Mouse (Mus musculus): ENCODE results near the gene Nr4a1. TPM values are rescaled to one million over a fixed set of nuclear protein-coding genes. Genes with fewer than 3 reads are reported as not detected.

The Nr4a1 gene
- polyA plus RNA-seq, 1 experiment, result 136 TPM

- Histone ChIP-seq H3K4me1 (ENCODE audit: control insufficient read depth, insufficient read depth, insufficient read length, low read length) (peaks cover 14% of the 10 kb centered on the region), H3K4me3 (ENCODE audit: insufficient read depth, low read depth, low read length) (no peak overlapping the region), H3K27ac (replicated peaks; ENCODE audit: low read depth, low read length) (0 out of 2 replicates have a peak overlapping the region, but pooled peaks have one; percentile 33)
Observed at GRCm38 (mm10) chr15:101259922-101260321, 5.9 kb downstream of the Nr4a1 start.

GRCm38 (mm10) chr15:101260387-101260786, 6.3 kb downstream of the Nr4a1 start:
- H3K4me1 ChIP-seq (ENCODE audit: control insufficient read depth, insufficient read depth, insufficient read length, low read length), result peaks cover 14% of the 10 kb centered on the region
- H3K4me3 ChIP-seq (ENCODE audit: insufficient read depth, low read depth, low read length), result no peak overlapping the region
- H3K27ac ChIP-seq (replicated peaks; ENCODE audit: low read depth, low read length), result peak overlapping the region; percentile 68

DNA sequence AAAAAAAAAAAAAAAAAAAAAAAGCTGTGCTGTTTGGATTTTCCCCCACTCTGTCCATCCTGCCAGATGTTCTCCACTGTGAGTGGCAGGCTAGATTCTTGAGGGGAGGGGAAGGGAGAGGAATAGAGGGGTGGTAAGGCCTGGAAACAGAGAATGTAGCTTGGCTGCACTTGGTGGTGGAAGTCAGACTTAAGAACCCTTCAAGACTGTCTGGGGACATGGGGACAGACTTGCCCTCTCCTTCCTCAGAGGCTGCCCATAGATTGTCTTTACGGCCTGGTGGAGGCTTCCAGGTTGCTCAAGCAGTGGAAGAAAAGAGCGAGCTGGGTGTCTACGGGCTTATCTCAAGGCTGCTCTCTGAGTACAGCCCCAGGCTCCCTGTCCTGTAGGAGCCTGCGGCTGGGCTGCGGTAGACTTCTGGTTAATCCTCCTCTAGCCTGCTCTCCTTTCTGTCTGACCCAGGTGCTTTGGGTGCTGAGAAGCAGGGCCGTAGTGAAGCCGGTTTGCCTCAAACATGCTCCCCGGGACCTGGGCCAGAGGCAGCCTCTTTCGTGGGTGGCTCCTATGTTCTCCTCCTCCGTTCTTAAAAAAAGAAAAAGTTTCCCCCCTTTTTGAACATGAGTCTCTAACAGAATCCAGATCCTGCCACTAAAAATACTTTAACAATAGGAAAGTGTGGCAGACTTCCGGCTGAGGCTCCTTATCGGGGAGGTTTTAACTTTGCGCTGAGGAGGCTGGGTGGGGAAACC, 7.0 kb downstream of the Nr4a1 start:
- Histone ChIP-seq H3K4me3 (ENCODE audit: insufficient read depth, low read depth, low read length) (peak overlapping the region; percentile 26), H3K4me1 (ENCODE audit: control insufficient read depth, insufficient read depth, insufficient read length, low read length) (peaks cover 17% of the 10 kb centered on the region), H3K27ac (replicated peaks; ENCODE audit: low read depth, low read length) (peak overlapping the region; percentile 68)

DNA sequence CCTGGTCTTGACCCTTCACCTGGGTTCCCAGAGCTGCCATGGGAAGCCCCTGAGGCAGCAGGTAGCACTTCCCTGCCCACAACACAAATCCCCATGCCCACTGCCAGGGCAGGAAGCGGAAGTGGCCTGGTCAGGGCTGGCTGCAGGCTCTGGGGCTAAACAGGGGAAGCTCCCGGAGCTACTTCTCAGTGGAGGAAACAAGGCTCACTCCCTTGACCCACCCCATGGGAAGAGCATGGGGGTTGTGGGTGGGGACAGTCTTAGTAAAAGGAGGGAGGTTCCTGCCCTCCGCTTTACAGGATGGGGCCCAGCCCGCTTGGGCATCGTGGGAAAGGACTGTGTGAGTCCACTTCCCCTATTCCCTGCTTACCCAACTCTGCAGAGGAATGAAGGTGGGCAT, 8.4 kb downstream of the Nr4a1 start:
- Histone ChIP-seq H3K4me1 (ENCODE audit: control insufficient read depth, insufficient read depth, insufficient read length, low read length) (peaks cover 18% of the 10 kb centered on the region), H3K27ac (replicated peaks; ENCODE audit: low read depth, low read length) (peak overlapping the region; percentile 20; the same call in 1 of the 2 replicates)

GRCm38 (mm10) chr15:101266132-101266963, 12.3 kb downstream of the Nr4a1 start:
- H3K27ac ChIP-seq (replicated peaks; ENCODE audit: low read depth, low read length), result peak overlapping the region; percentile 73
- H3K4me3 ChIP-seq (ENCODE audit: insufficient read depth, low read depth, low read length), result peak overlapping the region; percentile 78
- peaks cover 11% of the 10 kb centered on the region for H3K4me1 ChIP-seq (ENCODE audit: control insufficient read depth, insufficient read depth, insufficient read length, low read length)

More for the DNA sequence above, 8.4 kb downstream of the Nr4a1 start:
- H3K4me3 ChIP-seq (ENCODE audit: insufficient read depth, low read depth, low read length), result no peak overlapping the region

- H3K4me1 ChIP-seq (ENCODE audit: control insufficient read depth, insufficient read depth, insufficient read length, low read length), result peaks cover 6% of the 10 kb centered on the region
- H3K27ac ChIP-seq (replicated peaks; ENCODE audit: low read depth, low read length), result peak overlapping the region; percentile 70
- peak overlapping the region; percentile 78 for H3K4me3 ChIP-seq (ENCODE audit: insufficient read depth, low read depth, low read length)
Observed at GRCm38 (mm10) chr15:101267053-101268032, 13.3 kb downstream of the Nr4a1 start.

DNA sequence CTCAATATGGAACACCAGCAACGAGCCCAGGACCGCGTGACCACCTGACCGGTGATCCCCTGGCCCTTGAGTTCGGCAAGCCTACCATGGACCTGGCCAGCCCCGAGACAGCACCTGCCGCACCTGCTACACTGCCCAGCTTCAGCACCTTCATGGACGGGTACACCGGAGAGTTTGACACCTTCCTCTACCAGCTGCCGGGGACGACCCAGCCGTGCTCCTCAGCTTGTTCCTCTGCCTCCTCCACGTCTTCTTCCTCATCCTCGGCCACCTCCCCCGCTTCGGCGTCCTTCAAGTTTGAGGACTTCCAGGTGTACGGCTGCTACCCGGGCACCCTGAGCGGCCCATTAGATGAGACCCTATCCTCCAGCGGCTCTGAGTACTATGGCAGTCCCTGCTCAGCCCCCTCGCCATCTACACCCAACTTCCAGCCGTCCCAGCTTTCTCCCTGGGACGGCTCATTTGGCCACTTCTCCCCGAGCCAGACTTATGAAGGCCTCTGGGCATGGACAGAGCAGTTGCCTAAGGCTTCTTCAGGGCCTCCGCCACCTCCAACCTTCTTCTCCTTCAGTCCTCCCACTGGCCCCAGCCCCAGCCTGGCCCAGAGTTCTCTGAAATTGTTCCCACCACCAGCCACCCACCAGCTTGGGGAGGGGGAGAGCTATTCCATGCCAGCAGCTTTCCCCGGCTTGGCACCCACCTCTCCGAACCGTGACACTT, 16.2 kb downstream of the Nr4a1 start:
- Histone ChIP-seq H3K27ac (replicated peaks; ENCODE audit: low read depth, low read length) (no peak overlapping the region), H3K4me3 (ENCODE audit: insufficient read depth, low read depth, low read length) (no peak overlapping the region; the same call in 1 of the 2 replicates), H3K4me1 (ENCODE audit: control insufficient read depth, insufficient read depth, insufficient read length, low read length) (peaks cover 3% of the 10 kb centered on the region)

- Histone ChIP-seq H3K4me3 (ENCODE audit: insufficient read depth, low read depth, low read length) (no peak overlapping the region), H3K27ac (replicated peaks; ENCODE audit: low read depth, low read length) (no peak overlapping the region), H3K4me1 (ENCODE audit: control insufficient read depth, insufficient read depth, insufficient read length, low read length) (peaks cover under 1% of the 10 kb centered on the region)
Observed at GRCm38 (mm10) chr15:101271107-101271506, 17.0 kb downstream of the Nr4a1 start.

DNA sequence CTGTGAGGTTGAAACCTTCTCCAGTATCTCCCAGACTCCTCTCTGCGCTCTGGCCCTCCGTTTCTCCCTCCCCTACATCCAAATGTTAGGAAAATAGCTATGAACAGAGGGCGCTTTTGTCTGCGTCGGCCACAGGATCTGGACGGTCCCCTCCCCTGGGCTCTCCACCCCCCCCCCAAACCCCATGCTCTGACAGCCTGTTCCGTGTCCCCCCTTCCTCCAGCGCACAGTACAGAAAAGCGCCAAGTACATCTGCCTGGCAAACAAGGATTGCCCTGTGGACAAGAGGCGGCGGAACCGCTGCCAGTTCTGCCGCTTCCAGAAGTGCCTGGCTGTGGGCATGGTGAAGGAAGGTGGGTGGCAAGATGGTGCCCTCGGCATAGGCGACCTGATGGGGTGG, 17.4 kb downstream of the Nr4a1 start:
- no peak overlapping the region for H3K27ac ChIP-seq (replicated peaks; ENCODE audit: low read depth, low read length)
- H3K4me1 ChIP-seq (ENCODE audit: control insufficient read depth, insufficient read depth, insufficient read length, low read length), result no peaks in the 10 kb centered on the region; the same call in 1 of the 2 replicates
- H3K4me3 ChIP-seq (ENCODE audit: insufficient read depth, low read depth, low read length), result no peak overlapping the region

DNA sequence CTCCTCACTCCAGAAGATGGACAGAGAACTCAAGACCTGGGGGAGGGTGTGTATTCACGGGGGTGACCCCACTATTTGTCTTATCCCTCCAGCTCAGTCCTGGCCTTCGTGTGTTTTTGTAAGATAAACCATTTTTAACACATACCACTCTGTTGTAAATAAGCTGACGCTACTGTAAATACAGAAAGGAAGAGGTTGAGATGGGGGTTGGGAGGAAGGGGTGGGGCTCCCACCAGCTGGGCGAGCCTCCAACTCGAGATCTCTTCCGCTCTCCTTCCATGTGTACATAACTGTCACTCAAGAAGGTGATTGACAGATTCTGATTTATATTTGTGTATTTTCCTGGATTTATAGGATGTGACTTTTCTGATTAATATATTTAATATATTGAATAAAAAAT, 20.3 kb downstream of the Nr4a1 start:
- Histone ChIP-seq H3K4me1 (ENCODE audit: control insufficient read depth, insufficient read depth, insufficient read length, low read length) (no peaks in the 10 kb centered on the region; the same call in 1 of the 2 replicates), H3K27ac (replicated peaks; ENCODE audit: low read depth, low read length) (no peak overlapping the region)

DNA sequence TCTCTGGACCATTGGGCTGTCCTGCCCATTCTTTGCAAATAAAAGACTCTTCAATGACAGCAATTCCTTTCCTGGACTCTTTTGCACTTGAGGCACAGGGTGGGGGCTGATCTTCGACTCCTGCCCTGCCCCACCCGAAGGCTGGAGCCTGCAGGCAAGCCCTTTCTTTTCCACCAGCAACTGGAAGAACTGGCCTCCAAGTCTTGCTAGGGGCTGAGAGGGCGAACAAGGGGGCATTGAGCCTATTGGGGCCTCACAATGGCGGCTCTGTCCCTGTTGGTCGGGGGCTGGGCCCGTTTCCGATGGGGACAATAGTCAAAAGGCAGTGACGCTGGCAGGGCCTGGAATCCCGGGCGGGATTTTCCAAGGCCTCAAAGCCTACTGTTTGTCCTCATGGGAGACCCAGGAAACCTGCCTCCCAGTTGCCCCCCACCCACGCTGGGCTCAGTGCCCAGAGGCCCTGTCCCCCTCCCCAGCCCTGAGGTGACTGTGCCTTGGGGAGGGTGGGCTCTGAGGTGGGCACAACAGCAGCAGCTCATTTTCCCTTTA, 23.4 kb downstream of the Nr4a1 start:
- Histone ChIP-seq H3K27ac (replicated peaks; ENCODE audit: low read depth, low read length) (no peak overlapping the region), H3K4me1 (ENCODE audit: control insufficient read depth, insufficient read depth, insufficient read length, low read length) (no peaks in the 10 kb centered on the region), H3K4me3 (ENCODE audit: insufficient read depth, low read depth, low read length) (no peak overlapping the region)

More for the DNA sequence above, 20.3 kb downstream of the Nr4a1 start:
- H3K4me3 ChIP-seq (ENCODE audit: insufficient read depth, low read depth, low read length), result no peak overlapping the region

- Histone ChIP-seq H3K27ac (replicated peaks; ENCODE audit: low read depth, low read length) (no peak overlapping the region), H3K4me3 (ENCODE audit: insufficient read depth, low read depth, low read length) (no peak overlapping the region), H3K4me1 (ENCODE audit: control insufficient read depth, insufficient read depth, insufficient read length, low read length) (no peaks in the 10 kb centered on the region)
Observed at GRCm38 (mm10) chr15:101278589-101278988, 24.5 kb downstream of the Nr4a1 start.

GRCm38 (mm10) chr15:101279430-101279999, 25.4 kb downstream of the Nr4a1 start:
- Histone ChIP-seq H3K4me1 (ENCODE audit: control insufficient read depth, insufficient read depth, insufficient read length, low read length) (no peaks in the 10 kb centered on the region), H3K27ac (replicated peaks; ENCODE audit: low read depth, low read length) (no peak overlapping the region), H3K4me3 (ENCODE audit: insufficient read depth, low read depth, low read length) (no peak overlapping the region)
